Mouse (Mus musculus): Measurements from ENCODE around the gene Lrsam1.

DNA sequence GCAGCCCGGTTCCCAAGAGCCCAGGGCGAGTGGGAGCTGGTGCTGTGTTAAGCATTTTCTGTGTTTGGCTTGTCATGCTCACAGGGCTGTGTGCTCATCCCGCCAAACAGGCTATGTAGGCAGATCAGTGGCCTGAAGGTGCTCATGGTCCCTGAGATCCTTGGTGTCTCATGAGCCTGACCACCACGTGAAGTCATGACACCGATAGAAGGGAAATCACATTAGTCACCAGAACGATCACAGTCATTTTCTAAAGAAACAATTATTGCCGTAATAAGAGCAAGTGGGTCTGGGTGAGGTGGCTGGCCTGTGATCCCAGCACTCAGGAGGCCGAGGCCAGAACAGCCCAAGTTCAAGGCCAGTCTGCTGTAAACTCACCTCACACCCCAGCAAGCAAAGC lies 54.0 kb downstream of the Lrsam1 start:
- no peak for TF ChIP-seq MXI1 (IDR thresholded peaks at IDR 0.05; ENCODE audit: low read depth, low read length)
- no peak for TF ChIP-seq HCFC1 (IDR thresholded peaks at IDR 0.05; ENCODE audit: low read depth, low read length)
- no peak for TF ChIP-seq ZKSCAN1 (IDR thresholded peaks at IDR 0.05; ENCODE audit: borderline replicate concordance, low read depth, low read length)
- no peak for TF ChIP-seq MAZ (IDR thresholded peaks at IDR 0.05; ENCODE audit: low read depth, low read length)
- no peak for TF ChIP-seq USF1 (IDR thresholded peaks at IDR 0.05; ENCODE audit: low read depth, low read length)
- TF ChIP-seq ZNF384 (IDR thresholded peaks at IDR 0.05; ENCODE audit: low read depth, low read length), result no peak
- no peak for TF ChIP-seq POLR2A (IDR thresholded peaks at IDR 0.05; ENCODE audit: low read depth, low read length)
